In the genomic region with DNA sequence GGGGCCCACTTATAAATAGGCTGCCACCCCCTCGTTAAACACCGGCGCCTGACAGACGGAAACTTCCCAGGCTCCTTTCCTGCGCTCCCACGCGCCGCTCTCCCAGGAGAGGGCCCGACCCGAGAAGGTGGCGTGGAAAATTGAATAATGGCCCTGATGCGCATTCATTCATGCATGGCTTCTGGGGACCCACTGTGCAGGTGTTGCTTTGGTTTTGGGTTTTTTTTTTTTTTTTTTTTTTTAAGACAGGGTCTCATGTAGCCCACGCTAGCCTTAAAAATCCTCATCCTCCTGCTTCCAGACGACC, we compare ENCODE assay signal across 8 mouse cellular contexts. TPM values are rescaled to one million over a fixed set of nuclear protein-coding genes. Genes with fewer than 3 reads are reported as not detected.
DNase-seq lines count a peak whose midpoint lies in the region; ATAC-seq and TF ChIP-seq lines count a peak whose summit lies in the region.

No protein-coding gene starts in this region.

- no peaks in the 10 kb centered on the region for H3K27me3 ChIP-seq in kidney, adult 2 months (replicated peaks; ENCODE audit: control insufficient read depth, insufficient read depth, low read length)
- H3K27me3 ChIP-seq in G1E (ENCODE audit: insufficient read depth, low read length), result peaks cover 30% of the 10 kb centered on the region
- no peaks in the 10 kb centered on the region; the same call in 1 of the 2 replicates for H3K27me3 ChIP-seq in heart, embryonic 15.5 days
- H3K27me3 ChIP-seq in liver, postnatal 0 days (ENCODE audit: insufficient read depth, low read length), result peaks cover 6% of the 10 kb centered on the region; the same call in 1 of the 2 replicates

- TF ChIP-seq CTCF in kidney, adult 2 months (conservative IDR thresholded peaks at IDR 0.05; ENCODE audit: insufficient read depth, insufficient read length, low read depth, low read length), result no peak
- no peak for TF ChIP-seq CTCF in G1E (IDR thresholded peaks at IDR 0.05; ENCODE audit: low read depth, low read length)
- no peak for TF ChIP-seq CTCF in liver, postnatal 0 days (IDR thresholded peaks at IDR 0.05; ENCODE audit: low read depth)

- peaks cover 31% of the 10 kb centered on the region for H3K4me1 ChIP-seq in kidney, adult 2 months (ENCODE audit: control insufficient read depth, insufficient read depth, low read length)
- peaks cover 25% of the 10 kb centered on the region for H3K4me1 ChIP-seq in G1E (ENCODE audit: insufficient read depth, low read depth, low read length)
- H3K4me1 ChIP-seq in heart, embryonic 15.5 days (replicated peaks), result peaks cover 42% of the 10 kb centered on the region
- peaks cover 25% of the 10 kb centered on the region for H3K4me1 ChIP-seq in liver, postnatal 0 days (ENCODE audit: insufficient read depth)

- H3K27ac ChIP-seq in kidney, adult 2 months (ENCODE audit: insufficient read depth, low read depth, low read length), result peak overlapping the region; percentile 79
- peak overlapping the region; percentile 55; the same call in 1 of the 2 replicates for H3K27ac ChIP-seq in heart, embryonic 15.5 days
- H3K27ac ChIP-seq in liver, postnatal 0 days (ENCODE audit: low read depth), result peak overlapping the region; percentile 91

- peak overlapping the region; percentile 78 for H3K9ac ChIP-seq in heart, embryonic 15.5 days
- H3K9ac ChIP-seq in liver, postnatal 0 days (replicated peaks), result peak overlapping the region; percentile 82

- TF ChIP-seq EP300 in liver, postnatal 0 days (IDR thresholded peaks at IDR 0.05; ENCODE audit: low read depth), result no peak

- no peak for TF ChIP-seq POLR2A in kidney, adult 2 months (IDR thresholded peaks at IDR 0.05; ENCODE audit: low read depth, low read length)

- no peak for ATAC-seq in G1E (ENCODE audit: extremely low read depth, insufficient number of reproducible peaks, low FRiP score, poor library complexity, severe bottlenecking)
- ATAC-seq in heart, embryonic 15.5 days (replicated peaks; ENCODE audit: insufficient number of reproducible peaks, insufficient read depth, low FRiP score, low read depth), result no peak
- no peak for ATAC-seq in liver, postnatal 0 days

- WGBS in kidney, adult 2 months, result under 1% methylated on average over 14 of the region's 14 CpGs
- under 1% methylated on average over 14 of the region's 14 CpGs for WGBS in heart, embryonic 15.5 days
- WGBS in liver, postnatal 0 days (ENCODE audit: insufficient replicate concordance), result 2% methylated on average over 14 of the region's 14 CpGs

- H3K4me2 ChIP-seq in heart, embryonic 15.5 days, result peak overlapping the region; percentile 98
- H3K4me2 ChIP-seq in liver, postnatal 0 days (ENCODE audit: low read depth, low read length), result peak overlapping the region; percentile 89

- H3K36me3 ChIP-seq in kidney, adult 2 months (ENCODE audit: control insufficient read depth, insufficient read depth, low read length), result no peaks in the 10 kb centered on the region
- H3K36me3 ChIP-seq in G1E (replicated peaks), result peaks cover 27% of the 10 kb centered on the region
- no peaks in the 10 kb centered on the region for H3K36me3 ChIP-seq in heart, embryonic 15.5 days
- H3K36me3 ChIP-seq in liver, postnatal 0 days (replicated peaks; ENCODE audit: insufficient read depth, low read length), result no peaks in the 10 kb centered on the region

- peak overlapping the region; percentile 70 for H3K4me3 ChIP-seq in kidney, adult 2 months (ENCODE audit: insufficient read depth, low read depth, low read length)
- peak overlapping the region; percentile 82 for H3K4me3 ChIP-seq in G1E (ENCODE audit: low read depth, low read length)
- H3K4me3 ChIP-seq in heart, embryonic 15.5 days, result peak overlapping the region; percentile 82
- H3K4me3 ChIP-seq in liver, postnatal 0 days (ENCODE audit: low read depth, low read length), result peak overlapping the region; percentile 72

- DNase-seq in kidney, adult 2 months, result no peak
- no peak for DNase-seq in kidney, postnatal 25 days
- no peak for DNase-seq in G1E (ENCODE audit: low spot score)
- DNase-seq in liver, postnatal 0 days, result no peak
- DNase-seq in frontal cortex, postnatal 14 days (ENCODE audit: low spot score in 2 of 2), result no peak
- DNase-seq in MN1 (ENCODE audit: low spot score), result no peak
- no peak for DNase-seq in layer of hippocampus, adult 9-11 months

- H3K9me3 ChIP-seq in G1E (replicated peaks), result no peaks in the 10 kb centered on the region
- no peaks in the 10 kb centered on the region for H3K9me3 ChIP-seq in heart, embryonic 15.5 days (replicated peaks)
- no peaks in the 10 kb centered on the region for H3K9me3 ChIP-seq in liver, postnatal 0 days (ENCODE audit: low read length)

RNA-seq across cellular contexts. Expression of a gene that starts 0.7 kb away (rescaled TPM):
- 18.3 and 19.2 TPM in 2 replicates for polyA plus RNA-seq in kidney, adult 2 months (2012; rRNA removed)
- total RNA-seq in G1E (2014; fragmentation: Nextera tagmentation) (14.2 and 21.7 TPM in 2 replicates), G1E (2017) (5.6 and 7.9 TPM in 2 replicates)
- 14.9 and 16.5 TPM in 2 replicates for polyA plus RNA-seq in G1E (2012)
- 6.6 and 9.7 TPM in 2 replicates for polyA plus RNA-seq in heart, embryonic 15.5 days (2015; fragmentation: Nextera tagmentation; extraction: Ambion mirVana)
- 10.1 and 13.5 TPM in 2 replicates for polyA plus RNA-seq in liver, postnatal 0 days (2015; fragmentation: Nextera tagmentation; extraction: Ambion mirVana)

RNA-seq across cellular contexts. Expression of a gene that starts 43.7 kb away (rescaled TPM):
- polyA plus RNA-seq in kidney, adult 2 months (2012; rRNA removed), result 3.7 and 4.1 TPM in 2 replicates
- total RNA-seq in G1E (2014; fragmentation: Nextera tagmentation) (2.8 and 9.4 TPM in 2 replicates), G1E (2017) (3.0 and 3.9 TPM in 2 replicates)
- 5.0 and 5.6 TPM in 2 replicates for polyA plus RNA-seq in G1E (2012)
- polyA plus RNA-seq in heart, embryonic 15.5 days (2015; fragmentation: Nextera tagmentation; extraction: Ambion mirVana), result 4.8 and 5.6 TPM in 2 replicates
- polyA plus RNA-seq in liver, postnatal 0 days (2015; fragmentation: Nextera tagmentation; extraction: Ambion mirVana), result 3.1 and 3.2 TPM in 2 replicates

RNA-seq across cellular contexts. Expression of a gene that starts 46.9 kb away (rescaled TPM):
- polyA plus RNA-seq in kidney, adult 2 months (2012; rRNA removed), result 0.56 and 0.64 TPM in 2 replicates
- total RNA-seq in G1E (2014; fragmentation: Nextera tagmentation), result 1.6 TPM in 1 of 2 replicates, not detected in the other
- 0.27 and 1.5 TPM in 2 replicates for total RNA-seq in G1E (2017)
- not detected in 2 replicates for polyA plus RNA-seq in G1E (2012)
- polyA plus RNA-seq in heart, embryonic 15.5 days (2015; fragmentation: Nextera tagmentation; extraction: Ambion mirVana), result 0.91 and 2.7 TPM in 2 replicates
- polyA plus RNA-seq in liver, postnatal 0 days (2015; fragmentation: Nextera tagmentation; extraction: Ambion mirVana), result 0.41 and 0.67 TPM in 2 replicates

RNA-seq across cellular contexts. Expression of a gene that starts 57.9 kb away (rescaled TPM):
- polyA plus RNA-seq in kidney, adult 2 months (2012; rRNA removed), result 22.6 and 24.1 TPM in 2 replicates
- total RNA-seq in G1E (2014; fragmentation: Nextera tagmentation) (55.7 and 64.1 TPM in 2 replicates), G1E (2017) (26.2 and 27.5 TPM in 2 replicates)
- 135 and 192 TPM in 2 replicates for polyA plus RNA-seq in G1E (2012)
- polyA plus RNA-seq in heart, embryonic 15.5 days (2015; fragmentation: Nextera tagmentation; extraction: Ambion mirVana), result 49.9 and 56.0 TPM in 2 replicates
- polyA plus RNA-seq in liver, postnatal 0 days (2015; fragmentation: Nextera tagmentation; extraction: Ambion mirVana), result 16.4 and 17.6 TPM in 2 replicates
